Mouse (Mus musculus) urinary bladder, adult 2 months (tissue): ENCODE data around the gene Borcs7. TPM values are rescaled to one million over a fixed set of nuclear protein-coding genes. Genes with fewer than 3 reads are reported as not detected.
A peak's percentile ranks its signal among the peaks of the same experiment; 100 is the strongest.

ENCODE experiments used
- DNase-seq: peaks from one replicate; pipeline ENCODE4 v3.0.0; 2022; ENCODE audit warnings: low spot score
- polyA plus RNA-seq: library from polyadenylated mRNA; depleted of rRNA; stranded (reverse); fragments of >200 nt; gene quantifications from 2 replicates; pipeline ENCODE4 v1.2.3, GENCODE M21; 2012

The Borcs7 gene
- polyA plus RNA-seq, 1 experiment, result 11.8 TPM

DNA sequence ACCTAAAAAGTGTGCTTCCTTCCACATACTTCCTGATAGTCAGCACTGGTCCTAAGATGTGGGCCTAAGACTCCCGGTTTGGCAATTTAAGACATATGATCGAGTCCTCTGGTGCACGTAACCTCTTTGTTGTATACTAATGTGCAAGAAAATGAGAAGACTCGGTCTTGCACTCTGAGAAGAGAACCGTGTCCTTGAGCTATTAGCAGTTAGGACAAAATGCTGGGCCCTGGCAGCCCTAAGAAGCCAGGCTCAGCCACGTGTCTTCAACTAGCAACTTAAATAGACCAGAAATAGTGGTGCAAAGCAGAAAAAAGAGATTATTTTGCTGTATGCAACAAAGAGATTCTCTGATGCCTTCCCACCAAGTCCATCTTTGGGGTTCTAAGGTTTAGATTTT lies 26.9 kb upstream of the Borcs7 start:
- DNase-seq, result no peak

DNA sequence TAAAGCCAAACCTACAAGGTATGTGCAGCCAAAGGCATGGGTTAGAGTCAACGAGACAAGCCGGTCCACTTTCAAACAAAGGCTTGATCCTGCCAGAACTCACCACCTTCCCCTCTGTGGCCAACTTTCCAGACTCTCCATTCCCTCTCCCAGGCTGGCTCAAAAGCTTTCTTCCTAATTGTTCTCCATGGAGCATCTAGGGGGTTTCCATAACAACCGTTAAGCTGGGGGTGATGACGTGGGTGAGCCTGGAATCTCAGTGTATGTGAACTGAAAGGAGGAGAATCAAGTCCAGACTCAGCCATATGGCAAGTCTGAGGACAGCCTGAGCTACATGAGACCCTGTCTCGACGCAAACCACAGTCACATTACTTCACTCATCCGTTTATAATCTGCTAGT lies 24.2 kb upstream of the Borcs7 start:
- DNase-seq, result no peak

DNA sequence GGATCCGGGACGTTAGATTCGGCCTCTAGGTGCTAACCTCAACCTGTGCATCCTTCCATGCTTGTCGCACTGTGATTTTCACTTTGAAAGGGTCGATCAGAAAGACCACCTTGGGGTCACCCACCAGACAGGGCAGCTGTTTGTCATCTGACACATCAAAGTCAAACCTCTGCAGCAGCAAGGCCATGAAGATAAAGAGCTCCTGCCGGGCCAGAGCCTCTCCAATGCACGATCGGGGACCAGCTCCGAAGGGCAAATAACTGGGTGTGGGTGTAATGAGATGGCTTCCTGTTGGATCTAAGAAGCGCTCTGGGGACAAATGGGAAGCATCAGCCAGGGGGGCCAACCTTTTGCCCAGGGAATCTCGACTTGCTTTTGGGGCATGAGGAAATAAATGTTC lies 22.4 kb upstream of the Borcs7 start:
- no peak for DNase-seq

DNA sequence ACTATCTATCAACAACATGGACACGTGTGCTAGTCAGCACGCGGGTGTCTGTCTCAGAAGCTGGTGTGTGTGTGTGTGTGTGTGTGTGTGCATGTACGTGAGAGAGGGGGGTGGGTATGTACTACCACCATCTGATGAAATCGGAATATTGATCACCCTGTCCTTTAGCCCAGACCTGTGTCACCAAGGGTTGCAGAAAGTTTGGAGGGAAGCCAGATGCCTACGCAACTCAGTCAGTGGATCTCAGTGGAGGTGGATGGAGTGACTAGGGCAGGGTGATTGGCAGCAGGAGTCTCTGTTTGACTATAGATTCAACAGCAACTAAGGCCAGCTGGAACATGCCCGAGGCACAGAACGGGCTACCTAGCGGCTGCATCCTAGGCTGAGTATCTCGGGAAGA lies 21.4 kb upstream of the Borcs7 start:
- no peak for DNase-seq

DNA sequence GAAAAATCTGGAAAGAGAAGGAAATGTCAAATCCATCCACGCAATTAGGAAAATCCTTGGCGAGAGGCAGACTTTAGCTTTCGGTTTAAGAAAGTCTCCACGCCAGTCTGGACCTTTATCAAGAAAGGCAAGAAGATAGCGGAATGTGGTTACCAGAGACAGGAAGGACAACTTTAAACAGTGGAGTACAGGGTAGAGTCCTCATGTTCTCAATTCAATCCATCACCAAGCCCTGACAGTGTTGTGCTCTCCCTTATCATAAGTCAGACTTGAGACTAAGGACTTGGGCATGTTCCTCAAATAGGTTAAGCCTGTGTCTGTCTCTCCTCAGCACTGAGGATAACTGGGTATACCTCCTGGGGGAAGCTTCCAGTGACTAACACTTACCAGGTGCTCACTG lies 19.9 kb upstream of the Borcs7 start:
- no peak for DNase-seq

DNA sequence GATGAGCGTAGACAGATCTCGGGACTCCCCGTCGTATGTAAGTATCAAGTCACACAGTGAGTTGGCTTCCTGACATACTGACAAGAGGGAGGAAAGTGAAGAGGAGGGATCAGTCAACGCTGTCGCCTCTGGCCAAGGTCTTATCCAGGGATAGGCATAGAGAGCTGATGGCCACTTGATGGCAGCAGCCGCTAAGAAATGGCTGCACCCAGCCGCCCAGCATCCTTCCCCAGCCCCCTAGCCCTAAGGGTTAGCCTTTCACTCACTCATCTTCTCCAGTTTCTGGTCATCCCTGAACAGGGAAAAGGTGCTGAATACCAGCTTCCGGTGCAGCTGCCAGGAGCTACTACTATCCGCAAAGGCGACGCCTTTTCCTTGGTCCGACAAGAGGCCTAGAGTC lies 19.0 kb upstream of the Borcs7 start:
- DNase-seq, result peak; percentile 45

DNA sequence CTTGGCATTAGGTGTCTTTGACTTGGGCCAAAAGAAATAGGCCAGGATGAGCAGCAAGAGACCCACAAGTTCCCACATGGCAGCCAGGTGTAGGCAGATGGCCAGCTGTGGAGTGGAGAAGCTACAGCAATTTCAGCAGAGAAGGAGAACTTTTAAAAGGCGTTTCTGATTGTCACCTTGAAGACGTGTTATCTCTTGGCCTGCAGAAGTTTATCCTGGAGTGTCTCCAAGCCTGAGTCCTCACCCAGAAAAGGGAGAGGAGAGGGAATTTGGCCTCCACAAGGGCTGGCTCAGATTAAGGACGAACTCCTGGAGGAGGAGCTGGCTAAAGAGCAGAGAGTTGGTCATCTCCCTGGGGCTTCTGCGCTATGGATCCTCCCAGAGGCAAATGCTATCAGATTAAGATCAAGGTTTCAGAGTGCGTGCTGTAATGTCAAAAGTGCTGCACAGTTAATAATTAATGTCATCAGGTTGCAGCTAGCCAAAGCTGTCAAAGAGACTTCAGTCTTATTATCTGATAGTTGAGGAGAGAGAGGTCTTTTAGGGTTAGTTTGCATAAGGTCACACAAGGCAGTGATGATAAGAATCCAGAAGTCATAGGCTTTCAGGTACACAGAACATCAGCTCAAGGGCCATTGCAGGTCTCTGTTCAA lies 16.8 kb upstream of the Borcs7 start, which contains the start of gene Cyp17a1:
Gene Cyp17a1 (minus strand): TSS at position 407 of the 653 bp plus-strand sequence.
- no peak for DNase-seq

DNA sequence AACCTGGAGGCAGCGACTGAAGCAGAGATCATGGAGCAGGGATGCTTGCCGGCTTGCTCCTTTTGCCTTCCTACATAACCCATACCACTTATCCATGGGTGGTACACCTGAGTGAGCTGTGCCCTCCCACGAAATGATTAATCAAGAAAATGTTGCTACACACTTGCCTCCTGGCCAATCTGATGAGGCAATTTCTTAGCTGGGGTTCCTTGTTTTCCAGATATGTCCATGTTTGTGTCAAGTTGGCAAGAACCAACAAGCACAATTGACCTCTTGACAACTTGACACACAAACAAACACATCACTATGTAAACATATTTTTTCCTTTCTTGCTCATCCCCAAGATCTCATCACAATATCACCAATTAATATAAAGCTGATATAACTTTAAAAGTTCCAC lies 14.1 kb upstream of the Borcs7 start:
- DNase-seq, result no peak

DNA sequence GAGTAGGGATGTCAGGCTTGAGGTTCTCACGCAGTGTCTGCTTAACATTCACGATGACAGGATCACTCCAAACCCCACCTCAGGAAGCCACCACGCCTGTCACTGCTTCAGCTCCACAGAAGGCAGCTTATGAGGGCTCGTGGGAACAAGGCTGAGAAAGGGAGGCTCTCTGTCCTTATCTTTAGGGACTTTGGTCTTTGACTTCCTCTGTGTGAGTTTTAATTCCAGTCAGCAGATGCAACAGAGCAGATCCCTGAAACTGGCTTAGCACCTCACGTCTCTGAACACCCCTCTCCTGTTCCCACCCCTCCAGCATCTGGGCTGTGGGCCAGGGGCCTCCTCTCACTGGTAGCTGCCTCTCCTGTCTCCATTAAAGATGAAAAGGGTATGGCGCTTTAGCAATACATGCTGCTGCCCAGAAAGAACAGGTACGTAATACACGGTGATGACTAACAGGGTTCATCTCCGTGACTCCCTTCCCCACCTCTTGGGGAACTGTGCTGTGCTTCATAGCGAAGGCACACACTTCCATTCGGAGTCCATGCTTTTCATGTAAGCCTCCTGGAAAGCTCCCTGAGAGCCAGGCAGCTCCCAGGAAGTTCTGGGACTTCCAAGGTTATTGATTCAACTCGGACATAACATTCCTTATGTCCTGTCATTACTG lies 9.9 kb upstream of the Borcs7 start:
- DNase-seq, result no peak

DNA sequence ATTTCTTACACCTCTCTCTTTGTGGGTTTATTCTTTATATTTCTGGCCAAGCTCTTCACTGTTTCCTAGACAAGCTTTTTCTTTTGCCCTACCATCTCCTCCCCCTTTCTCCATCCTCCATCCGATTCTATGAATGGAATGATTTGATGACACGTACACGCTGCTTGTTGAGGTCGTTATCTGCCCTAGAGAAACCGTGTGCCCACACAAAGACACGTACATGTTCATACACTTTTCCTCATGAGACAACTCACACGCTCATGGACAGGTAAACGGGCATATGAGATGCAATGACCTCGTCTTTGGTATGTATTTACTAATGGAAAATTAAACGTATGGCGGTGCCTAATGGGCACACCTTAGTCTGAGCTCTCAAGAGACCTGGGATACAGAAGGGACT lies 681 bp downstream of the Borcs7 start:
- no peak for DNase-seq

DNA sequence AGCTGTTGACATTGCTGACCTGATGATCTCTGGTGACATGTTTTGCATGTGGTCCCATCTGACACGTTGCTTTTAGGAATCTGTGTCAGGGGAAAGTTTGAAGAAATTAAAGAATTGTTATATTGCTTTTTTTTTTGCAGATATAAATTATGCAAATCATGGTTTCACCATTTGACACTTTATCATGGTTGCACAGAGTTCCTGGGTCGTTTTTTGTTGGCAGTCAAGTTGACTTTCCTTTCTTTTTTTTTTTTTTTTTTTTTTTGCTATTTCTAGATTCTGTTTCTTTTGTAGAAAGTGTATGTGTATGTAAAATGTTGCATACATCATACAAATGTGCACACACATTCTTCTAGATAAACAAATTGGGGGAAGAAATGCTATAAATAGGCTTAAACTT lies 1.4 kb downstream of the Borcs7 start:
- no peak for DNase-seq

DNA sequence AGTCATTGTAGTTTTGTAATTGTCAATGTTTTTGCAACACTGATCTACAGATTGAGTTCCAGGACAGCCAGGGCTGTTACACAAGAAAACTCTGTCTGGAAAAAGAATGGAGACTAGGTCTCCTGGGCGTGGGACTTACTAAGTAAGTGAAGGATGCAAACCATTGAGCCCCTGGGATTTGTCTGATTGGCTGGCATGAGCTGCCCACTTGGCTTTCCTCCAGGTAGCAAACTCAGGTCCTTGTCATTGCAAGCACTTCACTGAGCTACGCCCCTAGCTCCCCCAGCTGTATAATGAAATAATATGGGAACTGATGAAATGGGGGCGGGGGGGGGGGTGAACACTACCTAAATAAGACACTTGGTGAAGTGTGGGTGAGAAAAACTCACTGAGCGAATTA lies 3.4 kb downstream of the Borcs7 start:
- DNase-seq, result no peak

DNA sequence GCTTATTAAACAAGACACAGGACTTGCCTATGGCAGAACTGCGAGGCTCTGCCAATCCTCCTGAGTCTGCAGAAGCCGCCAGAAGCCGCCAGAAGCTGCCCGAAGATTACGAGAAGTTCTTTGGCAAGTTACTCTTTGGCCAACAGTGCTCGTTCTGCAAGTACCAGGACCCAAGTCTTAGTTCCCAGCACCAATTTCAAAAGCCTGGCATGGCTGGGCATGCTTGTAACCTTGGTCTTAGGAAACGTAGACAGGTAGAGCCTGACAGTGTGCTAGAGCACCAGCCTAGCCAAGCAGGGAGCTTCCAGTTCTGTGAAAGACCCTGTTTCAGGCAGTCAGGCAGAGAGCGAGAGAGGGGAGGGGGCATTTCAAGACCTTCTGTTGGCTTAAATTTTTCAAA lies 6.8 kb downstream of the Borcs7 start:
- no peak for DNase-seq

DNA sequence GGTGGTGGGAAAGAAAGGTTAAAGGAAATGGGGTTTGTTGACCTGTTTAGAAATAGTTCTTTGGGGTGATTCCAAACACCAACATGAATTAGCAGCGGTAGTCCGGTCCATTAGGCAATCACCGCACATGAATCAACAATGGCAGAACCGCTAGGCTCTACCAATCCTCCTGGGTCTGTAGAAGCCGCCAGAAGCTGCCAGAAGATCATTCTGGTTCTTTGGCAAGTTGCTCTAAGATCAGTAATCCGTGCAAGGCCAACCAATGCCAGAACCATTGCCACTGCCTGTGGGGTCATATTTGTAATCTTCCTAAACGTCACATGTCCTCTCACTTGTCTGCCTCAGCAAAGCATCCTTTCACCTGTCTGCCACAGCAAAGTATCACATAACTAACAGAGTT lies 7.2 kb downstream of the Borcs7 start:
- no peak for DNase-seq

DNA sequence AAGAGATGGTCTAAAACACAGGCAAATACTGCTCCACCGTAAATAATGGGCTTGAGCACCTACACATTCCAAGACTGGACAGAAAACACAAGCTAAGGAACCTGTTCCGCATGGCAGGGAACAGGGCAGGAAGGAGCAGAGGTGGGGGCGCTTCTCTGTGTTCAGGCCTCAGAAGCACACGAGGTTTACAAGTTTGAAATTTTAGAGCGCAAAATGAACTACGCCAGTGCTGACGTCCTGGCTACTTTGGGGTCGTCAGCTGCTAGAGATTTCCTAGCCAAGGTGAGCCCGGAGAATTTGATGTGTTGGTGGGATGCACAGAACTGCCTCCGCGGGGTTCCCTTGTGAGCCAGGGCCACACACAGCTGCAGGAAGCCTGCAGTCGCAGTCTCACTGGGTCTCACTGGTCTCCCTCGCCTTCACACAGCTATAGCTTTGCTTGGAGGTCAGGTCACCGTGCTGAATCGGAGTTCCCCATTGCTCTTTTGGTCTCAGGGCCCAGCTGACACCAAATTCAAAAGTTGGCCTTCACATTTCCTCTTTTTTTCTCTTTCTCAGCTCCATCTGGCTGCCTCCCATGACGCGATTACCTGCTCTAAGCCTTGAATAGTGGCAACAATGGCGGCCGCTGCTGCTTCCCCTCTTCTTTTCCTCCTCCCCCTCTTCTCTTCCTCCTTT lies 8.3 kb downstream of the Borcs7 start:
- DNase-seq, result no peak

DNA sequence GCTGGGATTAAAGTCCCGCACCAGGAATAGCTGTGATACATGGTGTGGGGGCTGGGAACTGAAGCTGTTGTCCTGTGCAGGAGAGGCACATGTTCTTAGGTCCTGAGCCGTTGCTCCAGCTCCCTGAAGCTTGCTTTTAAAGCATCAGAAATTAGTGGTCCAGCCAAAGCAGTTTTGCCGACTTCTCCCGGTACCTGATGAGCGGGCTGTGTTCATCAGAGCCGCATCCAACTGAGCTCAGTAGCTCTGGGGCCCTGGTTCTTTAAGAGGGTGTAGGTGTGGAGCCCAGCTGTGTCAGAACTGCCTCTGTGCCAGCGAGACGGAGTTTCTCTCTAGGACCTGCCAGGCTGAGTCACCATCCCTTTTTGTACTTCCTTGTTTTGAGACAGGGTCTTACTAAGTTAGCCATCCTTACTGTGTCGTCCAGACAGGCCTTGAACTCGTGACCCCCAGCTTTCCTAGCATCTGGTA lies 9.3 kb downstream of the Borcs7 start:
- no peak for DNase-seq

DNA sequence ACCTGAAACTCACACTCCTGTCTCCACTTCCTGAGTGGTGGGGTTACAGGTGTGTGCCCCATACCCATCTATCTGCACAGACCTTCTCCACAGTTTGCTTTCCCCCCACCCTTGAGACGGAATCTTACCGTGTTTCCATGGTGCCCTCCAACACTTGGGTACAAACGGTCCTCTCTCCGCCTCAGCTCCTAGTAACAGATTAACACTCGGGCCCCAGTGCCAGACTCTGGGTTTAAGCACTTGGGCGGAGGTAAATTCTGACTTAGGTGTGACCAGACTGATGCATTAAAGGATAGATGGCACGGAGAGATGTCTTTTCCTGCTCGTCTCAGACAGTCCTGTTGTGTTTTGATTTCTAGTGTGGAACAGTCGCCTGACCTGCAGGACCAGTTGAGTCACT lies 11.4 kb downstream of the Borcs7 start:
- DNase-seq, result no peak

DNA sequence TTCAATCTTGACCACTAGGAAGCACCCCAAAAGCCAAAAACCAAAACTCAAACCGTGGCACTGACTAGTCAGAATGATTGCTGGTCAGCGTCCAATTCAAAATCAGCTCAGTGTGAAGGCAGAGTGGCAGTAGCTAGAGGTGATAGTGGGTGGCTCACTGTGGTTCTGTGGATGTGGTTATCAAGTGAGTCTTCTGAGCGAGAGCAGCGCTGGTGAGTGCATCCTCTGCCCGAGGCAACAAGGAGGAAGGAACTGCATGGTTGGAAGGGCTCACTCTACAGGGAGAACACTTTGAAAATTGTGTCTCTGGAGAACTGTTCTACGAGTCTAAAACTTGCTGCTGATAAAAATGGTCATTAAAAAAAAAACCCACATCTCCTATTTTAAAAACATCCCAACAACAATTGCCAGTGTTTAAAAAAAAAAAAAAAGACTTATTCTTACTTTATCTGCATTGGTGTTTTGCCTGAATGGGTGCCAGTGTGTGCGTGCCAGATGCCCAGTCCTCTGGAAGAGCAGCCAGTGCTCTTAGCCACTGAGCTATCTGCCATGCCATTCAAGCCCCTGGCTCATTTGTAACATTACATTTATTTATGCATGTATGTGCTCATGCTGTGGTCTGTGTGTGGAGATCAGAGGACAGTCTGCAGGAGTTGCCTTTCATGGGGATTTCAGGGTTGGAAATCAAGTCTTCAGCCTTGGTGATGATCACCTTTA lies 16.2 kb downstream of the Borcs7 start:
- DNase-seq, result no peak

DNA sequence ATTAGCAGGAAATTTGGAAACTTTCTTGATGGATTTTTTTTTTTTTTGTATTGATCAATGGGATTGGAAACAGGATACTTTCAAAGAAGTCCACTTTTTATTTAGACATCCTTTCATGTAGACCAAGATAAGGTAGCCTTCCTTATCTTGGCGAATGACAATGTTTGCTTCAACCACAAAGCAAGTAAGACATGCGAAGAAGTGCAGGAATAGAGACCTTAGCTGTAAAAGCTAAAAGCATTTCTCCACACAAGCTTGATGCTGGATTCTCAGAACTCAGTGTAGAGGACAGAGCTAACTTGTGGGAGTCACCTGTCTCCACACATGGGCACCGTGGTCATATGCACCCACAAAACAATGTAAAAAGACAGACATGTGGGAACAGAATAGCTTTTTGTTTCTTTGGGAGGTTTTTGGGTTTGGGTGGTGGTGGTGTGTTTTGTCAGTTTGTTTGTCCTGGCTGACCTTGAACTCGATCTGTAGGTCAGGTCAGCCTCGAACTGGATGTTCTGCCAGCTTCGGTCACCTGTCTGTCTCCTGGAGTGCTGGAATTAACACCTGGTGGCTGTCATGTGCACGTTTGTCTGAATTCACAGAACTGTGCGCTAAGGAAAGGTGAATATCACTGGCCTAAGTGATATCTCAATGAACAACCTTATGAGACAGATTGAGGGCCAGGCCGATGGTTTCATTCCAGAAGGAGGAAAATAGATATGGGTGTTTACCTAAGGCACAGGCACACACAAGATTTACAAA lies 17.0 kb downstream of the Borcs7 start:
- DNase-seq, result no peak

DNA sequence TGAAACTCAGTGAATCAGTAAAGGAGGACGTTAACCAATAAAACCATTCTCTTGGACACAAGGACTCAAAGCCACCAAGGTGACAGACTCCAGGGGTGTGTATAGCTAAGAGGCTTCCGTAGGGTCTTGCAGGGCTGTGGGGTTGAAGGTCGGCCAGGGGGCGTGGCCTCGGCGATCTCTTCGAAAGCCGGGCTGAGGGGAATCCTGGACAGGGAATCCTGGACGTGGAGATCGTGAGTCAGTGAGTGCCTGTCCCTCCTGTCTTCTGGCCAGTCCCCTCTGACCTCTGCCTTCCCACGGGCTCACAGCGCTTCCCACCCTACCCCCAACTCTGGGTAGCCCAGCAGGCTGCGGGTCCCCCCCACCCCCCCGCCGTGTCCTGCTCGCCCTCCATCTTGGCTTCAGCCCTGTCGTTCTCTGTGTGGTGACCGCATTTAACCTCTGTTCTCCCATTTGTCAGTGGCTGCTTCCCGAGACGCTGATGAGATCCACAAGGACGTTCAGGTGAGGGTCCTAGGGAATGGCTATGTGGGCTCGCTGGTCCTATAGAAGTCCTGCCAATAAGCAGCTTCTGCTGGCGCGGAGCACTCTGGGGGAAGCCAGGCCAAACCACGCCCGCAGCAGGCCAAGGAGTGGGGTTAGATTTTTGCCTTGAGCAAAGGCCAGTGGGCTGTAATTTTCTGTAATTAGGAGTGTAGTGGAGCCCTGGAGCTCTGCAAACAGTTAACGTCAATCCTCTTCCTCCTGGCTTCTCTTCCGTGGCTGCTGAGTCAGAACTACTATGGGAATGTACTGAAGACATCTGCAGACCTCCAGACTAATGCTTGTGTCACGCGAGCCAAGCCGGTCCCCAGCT lies 17.8 kb downstream of the Borcs7 start, which contains the start of gene As3mt:
Gene As3mt (plus strand): TSS at position 163 of the 856 bp plus-strand sequence.
- peak; percentile 43 for DNase-seq

DNA sequence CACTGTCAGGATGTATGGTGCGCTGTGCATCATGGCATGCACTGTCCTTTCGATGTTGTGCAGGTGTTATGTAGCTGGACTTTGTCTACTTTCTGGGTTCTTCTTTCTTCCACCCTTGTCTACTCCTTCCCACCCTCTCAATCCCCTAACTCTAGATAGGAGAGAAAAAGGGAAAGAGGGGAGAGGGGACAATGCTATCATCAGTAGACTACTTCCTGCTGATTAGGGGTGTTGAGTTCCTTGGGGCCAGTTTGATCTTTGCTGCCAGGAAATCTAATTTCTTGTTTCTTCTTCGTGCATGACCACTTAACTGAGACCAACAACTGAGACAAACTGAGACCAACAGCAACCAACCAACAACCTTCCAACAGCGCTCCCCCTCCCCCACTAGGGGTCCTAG lies 20.9 kb downstream of the Borcs7 start:
- DNase-seq, result no peak
